Mouse (Mus musculus) small intestine, adult 2 months (tissue): Measurements from ENCODE around the gene Sarnp.

Experiments used
- CTCF ChIP-seq: fragments of 200-500 bp; IDR thresholded peaks from 2 replicates; pipeline ENCODE4 v1.5.1; 2012; ENCODE audit warnings: low read depth, mild to moderate bottlenecking, control low read depth, inconsistent platforms, low read length, moderate library complexity, mixed read lengths; ENCODE audit not compliant: insufficient replicate concordance, insufficient read length; ENCODE audit errors: extremely low read depth
- POLR2A ChIP-seq: fragments of 200-500 bp; IDR thresholded peaks from 2 replicates; pipeline ENCODE4 v1.6.1; 2012; ENCODE audit warnings: low read depth, mild to moderate bottlenecking, control low read depth, inconsistent platforms, low read length, moderate library complexity

DNA sequence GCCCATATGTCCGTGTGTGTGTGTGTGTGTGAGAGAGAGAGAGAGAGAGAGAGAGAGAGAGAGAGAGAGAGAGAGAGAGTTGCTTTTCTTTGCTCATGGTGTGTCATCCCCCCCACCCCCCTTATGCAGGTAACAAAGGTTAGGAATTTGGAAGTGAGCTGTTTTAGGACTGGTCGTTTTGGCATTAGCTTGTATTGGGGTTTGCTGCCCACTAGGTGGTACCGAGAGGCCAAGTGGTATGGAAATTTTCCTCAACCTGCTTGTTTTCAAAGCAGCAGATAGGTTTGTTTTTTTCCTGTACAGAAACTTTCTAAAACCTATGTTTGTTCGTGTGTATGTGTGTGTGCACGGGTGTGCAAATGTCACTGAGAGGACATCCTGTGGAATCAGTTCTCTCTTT lies 43.4 kb upstream of the Sarnp start:
- TF ChIP-seq POLR2A (no peak), CTCF (no peak)
